Comparison of ENCODE assay signal across 1 mouse cellular context in the genomic region with DNA sequence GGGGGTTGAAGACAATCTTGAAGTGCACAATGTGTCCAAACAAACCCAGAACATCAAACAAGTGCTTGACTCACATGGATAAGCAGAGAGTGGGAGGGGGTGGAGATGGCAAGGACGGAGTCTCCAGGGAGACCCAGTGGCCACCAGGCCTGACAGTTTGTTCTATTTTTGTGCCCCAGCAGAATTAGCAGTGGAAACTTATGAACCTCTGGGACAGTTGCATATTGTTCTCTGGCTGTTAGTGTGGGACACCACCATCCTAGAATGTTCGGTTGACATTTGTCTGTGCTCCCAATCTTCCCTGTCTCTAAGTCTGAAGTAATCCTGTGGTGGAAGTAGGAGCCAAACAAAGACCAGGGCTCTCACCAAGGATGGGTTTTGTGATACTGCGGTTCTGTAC.
TF ChIP-seq lines count a peak whose summit lies in the region.

No protein-coding gene starts in this region.

TF ChIP-seq in CH12.LX, 34 proteins besides CTCF, POLR2A, EP300 and RAD21 (continued from another document):
- TF ChIP-seq CHD2 (IDR thresholded peaks at IDR 0.05; ENCODE audit: low read length) (no peak), KAT2A (IDR thresholded peaks at IDR 0.05; ENCODE audit: insufficient replicate concordance, low read length) (no peak), MAX (IDR thresholded peaks at IDR 0.05; ENCODE audit: low read length) (no peak), MAZ (IDR thresholded peaks at IDR 0.05; ENCODE audit: low read depth, low read length) (no peak), MXI1 (IDR thresholded peaks at IDR 0.05; ENCODE audit: low read depth, low read length) (no peak), CHD1 (IDR thresholded peaks at IDR 0.05; ENCODE audit: low read depth, low read length) (no peak), BHLHE40 (IDR thresholded peaks at IDR 0.05; ENCODE audit: low read depth, low read length) (no peak), PAX5 (IDR thresholded peaks at IDR 0.05; ENCODE audit: low read length) (no peak), TBP (conservative IDR thresholded peaks at IDR 0.05; ENCODE audit: low read depth, low read length) (no peak), NRF1 (IDR thresholded peaks at IDR 0.05; ENCODE audit: low read depth, low read length) (no peak), MAFK (IDR thresholded peaks at IDR 0.05; ENCODE audit: insufficient replicate concordance, low read length) (no peak), TCF12 (IDR thresholded peaks at IDR 0.05; ENCODE audit: low read depth, low read length) (peak; percentile 29; the same call in 1 of the 2 replicates), ZMIZ1 (IDR thresholded peaks at IDR 0.05; ENCODE audit: low read depth, low read length) (no peak), SIN3A (IDR thresholded peaks at IDR 0.05; ENCODE audit: low read length) (no peak), ZKSCAN1 (IDR thresholded peaks at IDR 0.05; ENCODE audit: borderline replicate concordance, low read depth, low read length) (no peak), NELFE (IDR thresholded peaks at IDR 0.05; ENCODE audit: low read depth, low read length) (no peak), JUND (conservative IDR thresholded peaks at IDR 0.05; ENCODE audit: low read depth, low read length) (no peak), MEF2A (IDR thresholded peaks at IDR 0.05; ENCODE audit: borderline replicate concordance, low read depth, low read length) (peak; percentile 94), ETS1 (conservative IDR thresholded peaks at IDR 0.05; ENCODE audit: low read depth, low read length) (peak; percentile 40), HCFC1 (IDR thresholded peaks at IDR 0.05; ENCODE audit: low read depth, low read length) (no peak)
TF ChIP-seq in CH12.LX: peak in this region for 3.
